Mouse (Mus musculus) small intestine, adult 2 months (tissue): Measurements from ENCODE around the gene Dusp18. TPM values are rescaled to one million over a fixed set of nuclear protein-coding genes. Genes with fewer than 3 reads are reported as not detected.

Source experiments
- H3K27ac ChIP-seq: fragments of 200-500 bp; 2 replicates; pipeline ENCODE4 v1.5.1; 2012; ENCODE audit warnings: low read depth, low read length, control low read depth, inconsistent platforms; ENCODE audit not compliant: insufficient read depth
- H3K27me3 ChIP-seq: fragments of 200-500 bp; 2 replicates; pipeline ENCODE4 v1.6.1; 2012; ENCODE audit warnings: mild to moderate bottlenecking, moderate library complexity, low read length, inconsistent platforms; ENCODE audit not compliant: control insufficient read depth, insufficient read depth
- H3K36me3 ChIP-seq: fragments of 200-500 bp; 2 replicates; pipeline ENCODE4 v1.6.1; 2012; ENCODE audit warnings: mild to moderate bottlenecking, low read length, control low read depth, inconsistent platforms; ENCODE audit not compliant: control insufficient read depth, insufficient read depth
- H3K4me1 ChIP-seq: fragments of 200-500 bp; 2 replicates; pipeline ENCODE4 v1.6.1; 2012; ENCODE audit warnings: low read length, inconsistent platforms, mixed read lengths; ENCODE audit not compliant: control insufficient read depth, insufficient read depth, insufficient read length
- H3K4me3 ChIP-seq: fragments of 200-500 bp; 2 replicates; pipeline ENCODE4 v1.5.1; 2012; ENCODE audit warnings: low read depth, mild to moderate bottlenecking, control low read depth, inconsistent platforms, low read length, moderate library complexity
- CTCF ChIP-seq: fragments of 200-500 bp; IDR thresholded peaks from 2 replicates; pipeline ENCODE4 v1.5.1; 2012; ENCODE audit warnings: low read depth, mild to moderate bottlenecking, control low read depth, inconsistent platforms, low read length, moderate library complexity, mixed read lengths; ENCODE audit not compliant: insufficient replicate concordance, insufficient read length; ENCODE audit errors: extremely low read depth
- POLR2A ChIP-seq: fragments of 200-500 bp; IDR thresholded peaks from 2 replicates; pipeline ENCODE4 v1.6.1; 2012; ENCODE audit warnings: low read depth, mild to moderate bottlenecking, control low read depth, inconsistent platforms, low read length, moderate library complexity
- WGBS: fragments of 180-500 bp; shearing (Covaris S2); methylation state at CpG from one replicate; pipeline ENCODE4 v1.1.7; 2018; 5-methylcytosine and 5-hydroxymethylcytosine counted together
- polyA plus RNA-seq: library from polyadenylated mRNA; depleted of rRNA; stranded (reverse); fragments of >200 nt; gene quantifications from 2 replicates; pipeline ENCODE4 v1.2.3, GENCODE M21; 2012

Gene Dusp18
- polyA plus RNA-seq, 1 experiment, result 2.4 TPM

GRCm38 (mm10) chr11:3930931-3931330 lies 35.9 kb downstream of the Dusp18 start:
- TF ChIP-seq POLR2A (no peak), CTCF (no peak)
- 39% methylated on average over 6 of the region's 6 CpGs for WGBS
- no peaks in the 10 kb centered on the region; the same call in 1 of the 2 replicates for H3K4me1 ChIP-seq
- H3K27ac ChIP-seq, result no peak overlapping the region
- H3K27me3 ChIP-seq, result no peaks in the 10 kb centered on the region
- peak overlapping the region; percentile 68 for H3K4me3 ChIP-seq
- H3K36me3 ChIP-seq, result peaks cover 14% of the 10 kb centered on the region

- Histone ChIP-seq H3K4me1 (no peaks in the 10 kb centered on the region; the same call in 1 of the 2 replicates), H3K36me3 (peaks cover 11% of the 10 kb centered on the region), H3K27me3 (no peaks in the 10 kb centered on the region), H3K4me3 (peak within 1 kb of the TSS; percentile 68), H3K27ac (0 out of 2 replicates have a peak within 1 kb of the TSS, but pooled peaks have one; percentile 15)
- TF ChIP-seq CTCF, result no peak
- peak; percentile 44; the same call in 1 of the 2 replicates for TF ChIP-seq POLR2A
- under 1% methylated on average over 26 of the region's 26 CpGs for WGBS
Measured at GRCm38 (mm10) chr11:3931511-3932211, 36.6 kb downstream of the Dusp18 start, which contains the start of gene Tcn2. Gene Tcn2 (minus strand): TSS chr11:3932159.

GRCm38 (mm10) chr11:3933756-3934285 lies 38.8 kb downstream of the Dusp18 start:
- WGBS, result 87% methylated on average over 9 of the region's 9 CpGs
- no peak overlapping the region for H3K27ac ChIP-seq

GRCm38 (mm10) chr11:3935135-3935534 lies 40.1 kb downstream of the Dusp18 start:
- Histone ChIP-seq H3K4me1 (no peaks in the 10 kb centered on the region; the same call in 1 of the 2 replicates), H3K4me3 (no peak overlapping the region), H3K36me3 (no peaks in the 10 kb centered on the region), H3K27ac (no peak overlapping the region), H3K27me3 (no peaks in the 10 kb centered on the region)
- WGBS, result 75% methylated on average over 4 of the region's 4 CpGs
- TF ChIP-seq CTCF, result no peak
- TF ChIP-seq POLR2A, result no peak

More at GRCm38 (mm10) chr11:3933756-3934285, 38.8 kb downstream of the Dusp18 start:
- Histone ChIP-seq H3K4me1 (no peaks in the 10 kb centered on the region; the same call in 1 of the 2 replicates), H3K36me3 (no peaks in the 10 kb centered on the region; the same call in 1 of the 2 replicates), H3K27me3 (no peaks in the 10 kb centered on the region), H3K4me3 (no peak overlapping the region)
- TF ChIP-seq CTCF, result no peak
- TF ChIP-seq POLR2A, result no peak

GRCm38 (mm10) chr11:3936318-3936717 lies 41.3 kb downstream of the Dusp18 start:
- Histone ChIP-seq H3K27ac (no peak overlapping the region), H3K4me3 (no peak overlapping the region), H3K4me1 (no peaks in the 10 kb centered on the region; the same call in 1 of the 2 replicates), H3K36me3 (no peaks in the 10 kb centered on the region), H3K27me3 (no peaks in the 10 kb centered on the region)
- TF ChIP-seq POLR2A (no peak), CTCF (no peak)
- 81% methylated on average over 3 of the region's 3 CpGs for whole genome bisulfite sequencing

GRCm38 (mm10) chr11:3937321-3937874 lies 42.4 kb downstream of the Dusp18 start:
- H3K27ac ChIP-seq, result no peak overlapping the region
- no peak overlapping the region for H3K4me3 ChIP-seq
- no peaks in the 10 kb centered on the region for H3K27me3 ChIP-seq
- WGBS, result 49% methylated on average over 13 of the region's 13 CpGs
- no peaks in the 10 kb centered on the region; the same call in 1 of the 2 replicates for H3K4me1 ChIP-seq
- TF ChIP-seq POLR2A (no peak), CTCF (no peak)
- H3K36me3 ChIP-seq, result no peaks in the 10 kb centered on the region

- no peaks in the 10 kb centered on the region for H3K4me1 ChIP-seq
- H3K4me3 ChIP-seq, result no peak overlapping the region
- TF ChIP-seq CTCF (no peak), POLR2A (no peak)
- 81% methylated on average over 7 of the region's 7 CpGs for WGBS
- no peaks in the 10 kb centered on the region for H3K27me3 ChIP-seq
- no peak overlapping the region for H3K27ac ChIP-seq
- H3K36me3 ChIP-seq, result no peaks in the 10 kb centered on the region
Measured at GRCm38 (mm10) chr11:3941371-3941770, 46.3 kb downstream of the Dusp18 start.
